1 mouse cellular context compared by ENCODE assay signal in the genomic region with DNA sequence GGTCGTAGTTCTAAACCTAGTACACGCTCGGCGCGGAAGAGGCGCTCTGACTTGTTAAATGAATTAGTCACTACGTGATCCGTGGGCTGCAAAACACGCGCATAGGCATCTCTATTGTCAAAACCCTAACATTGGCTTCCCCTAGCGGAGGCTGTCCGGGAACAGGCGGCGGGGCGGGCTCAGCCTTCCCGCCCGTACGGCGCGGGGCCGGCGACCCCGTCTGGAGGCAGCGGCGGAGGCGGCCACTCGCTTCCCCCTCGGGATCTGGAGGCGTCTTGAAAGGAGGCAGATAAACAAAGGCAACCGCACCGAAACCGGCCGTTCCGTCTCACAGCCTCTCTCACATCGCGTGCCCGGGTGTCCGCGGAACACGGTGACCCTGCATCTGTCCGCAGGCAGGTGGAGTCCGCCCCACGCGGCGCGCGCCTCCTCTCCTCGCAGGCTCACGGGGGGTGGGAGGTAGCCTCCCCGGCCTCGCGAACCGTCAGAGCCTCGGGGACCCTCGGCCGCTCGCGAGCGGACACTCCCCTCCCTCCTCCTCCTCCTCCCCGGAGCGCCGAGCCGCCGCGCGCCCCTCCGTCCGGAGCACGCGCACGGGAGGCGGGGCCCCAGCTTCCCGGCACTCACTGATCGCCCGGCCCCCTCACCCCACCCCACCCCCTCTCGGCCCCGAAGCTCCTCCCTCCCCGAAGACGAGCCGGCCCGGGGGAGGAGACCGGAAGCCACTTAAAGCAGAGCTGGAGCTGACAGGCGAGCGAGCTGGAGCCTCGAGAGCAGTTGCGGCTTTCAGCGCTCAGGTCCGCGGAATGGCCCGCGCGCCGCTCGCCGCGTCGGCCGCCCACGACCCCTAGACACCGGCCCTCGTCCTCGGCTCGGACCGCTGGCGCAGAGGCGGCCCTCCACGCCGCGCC.
TF ChIP-seq lines count a peak whose summit lies in the region.

Tiparp (plus strand) TSS at position 720 of the 911 bp plus-strand sequence.

TF ChIP-seq in CH12.LX, 34 proteins besides CTCF, POLR2A, EP300 and RAD21 (continued from another document):
- TF ChIP-seq ZC3H11A (IDR thresholded peaks at IDR 0.05; ENCODE audit: low read depth, low read length) (no peak), NELFE (IDR thresholded peaks at IDR 0.05; ENCODE audit: low read depth, low read length) (peak; percentile 95), MEF2A (IDR thresholded peaks at IDR 0.05; ENCODE audit: borderline replicate concordance, low read depth, low read length) (peak; percentile 27; the same call in 1 of the 2 replicates), ZNF384 (IDR thresholded peaks at IDR 0.05; ENCODE audit: low read depth, low read length) (0 out of 2 replicates have a peak, but pooled peaks have one; percentile 29), CHD1 (IDR thresholded peaks at IDR 0.05; ENCODE audit: low read depth, low read length) (no peak), POLR2AphosphoS2 (IDR thresholded peaks at IDR 0.05; ENCODE audit: low read depth, low read length) (peak; percentile 85; the same call in 1 of the 2 replicates), TCF12 (IDR thresholded peaks at IDR 0.05; ENCODE audit: low read depth, low read length) (peak; percentile 92), SIN3A (IDR thresholded peaks at IDR 0.05; ENCODE audit: low read length) (peak; percentile 50; the same call in 1 of the 2 replicates), MXI1 (IDR thresholded peaks at IDR 0.05; ENCODE audit: low read depth, low read length) (no peak), MAFK (IDR thresholded peaks at IDR 0.05; ENCODE audit: insufficient replicate concordance, low read length) (0 out of 2 replicates have a peak, but pooled peaks have one; percentile 14), ZMIZ1 (IDR thresholded peaks at IDR 0.05; ENCODE audit: low read depth, low read length) (peak; percentile 98), ETS1 (conservative IDR thresholded peaks at IDR 0.05; ENCODE audit: low read depth, low read length) (peak; percentile 23; the same call in 1 of the 2 replicates), USF2 (conservative IDR thresholded peaks at IDR 0.05; ENCODE audit: low read depth, low read length) (no peak), KAT2A (IDR thresholded peaks at IDR 0.05; ENCODE audit: insufficient replicate concordance, low read length) (0 out of 2 replicates have a peak, but pooled peaks have one; percentile 42), JUND (conservative IDR thresholded peaks at IDR 0.05; ENCODE audit: low read depth, low read length) (no peak), UBTF (IDR thresholded peaks at IDR 0.05; ENCODE audit: low read depth, low read length) (peak; percentile 98), HCFC1 (IDR thresholded peaks at IDR 0.05; ENCODE audit: low read depth, low read length) (peak; percentile 16; the same call in 1 of the 2 replicates), USF1 (IDR thresholded peaks at IDR 0.05; ENCODE audit: low read depth, low read length) (no peak), ZKSCAN1 (IDR thresholded peaks at IDR 0.05; ENCODE audit: borderline replicate concordance, low read depth, low read length) (no peak), TBP (conservative IDR thresholded peaks at IDR 0.05; ENCODE audit: low read depth, low read length) (peak; percentile 91), BHLHE40 (IDR thresholded peaks at IDR 0.05; ENCODE audit: low read depth, low read length) (peak; percentile 94), E2F4 (IDR thresholded peaks at IDR 0.05; ENCODE audit: insufficient replicate concordance, low read depth, low read length) (no peak), CHD2 (IDR thresholded peaks at IDR 0.05; ENCODE audit: low read length) (no peak), RCOR1 (conservative IDR thresholded peaks at IDR 0.05; ENCODE audit: low read depth, low read length) (no peak; the same call in 1 of the 2 replicates)
